Mouse (Mus musculus) stomach, postnatal 0 days (tissue): ENCODE data around the gene Wwox. TPM values are rescaled to one million over a fixed set of nuclear protein-coding genes. Genes with fewer than 3 reads are reported as not detected.

ENCODE experiments used
- ATAC-seq: fragments of 200-750 bp; cut with Nextera tagmentation; 2 replicates; pipeline ENCODE4 v1.8.0; 2017; ENCODE audit not compliant: low FRiP score, low TSS enrichment
- DNase-seq: peaks from one replicate; pipeline ENCODE4 v3.0.0-alpha.2; 2016; ENCODE audit warnings: low spot score
- H3K27ac ChIP-seq: fragments of 300-500 bp; sonication (generic); replicated peaks from 2 replicates; pipeline ENCODE4 v1.5.1; 2014; ENCODE audit warnings: mild to moderate bottlenecking, control low read depth
- H3K27me3 ChIP-seq: fragments of 300-500 bp; sonication (generic); 2 replicates; pipeline ENCODE4 v1.6.1; 2014; ENCODE audit warnings: low read length; ENCODE audit not compliant: control insufficient read depth, insufficient read depth
- H3K36me3 ChIP-seq: fragments of 300-500 bp; sonication (generic); 2 replicates; pipeline ENCODE4 v1.6.1; 2014; ENCODE audit warnings: low read length, mixed read lengths; ENCODE audit not compliant: control insufficient read depth, insufficient read depth
- H3K4me1 ChIP-seq: fragments of 300-500 bp; sonication (generic); replicated peaks from 2 replicates; pipeline ENCODE4 v1.6.1; 2014; ENCODE audit warnings: antibody characterized with exemption; ENCODE audit not compliant: control insufficient read depth, insufficient read depth
- H3K4me2 ChIP-seq: fragments of 300-500 bp; sonication (generic); replicated peaks from 2 replicates; pipeline ENCODE4 v1.6.1; 2014; ENCODE audit warnings: low read depth, mild to moderate bottlenecking, control low read depth, moderate library complexity
- H3K4me3 ChIP-seq: fragments of 300-500 bp; sonication (generic); 2 replicates; pipeline ENCODE4 v1.5.1; 2014; ENCODE audit warnings: low read depth, low read length, control low read depth
- H3K9ac ChIP-seq: fragments of 300-500 bp; sonication (generic); 2 replicates; pipeline ENCODE4 v1.6.1; 2014; ENCODE audit warnings: mild to moderate bottlenecking, low read length, control low read depth, mixed read lengths
- H3K9me3 ChIP-seq: fragments of 300-500 bp; sonication (generic); 2 replicates; pipeline ENCODE4 v1.6.1; 2016; ENCODE audit warnings: low read length; ENCODE audit not compliant: control insufficient read depth
- CTCF ChIP-seq: IDR thresholded peaks from 2 replicates; pipeline ENCODE4 v1.5.1; 2016; ENCODE audit warnings: antibody characterized with exemption, low read depth, mild to moderate bottlenecking, moderate library complexity
- EP300 ChIP-seq: optimal IDR thresholded peaks from 2 replicates; pipeline ENCODE3; 2016; ENCODE audit warnings: antibody characterized with exemption
- WGBS: fragments of 180-500 bp; shearing (Covaris S2); extraction: QIAGEN DNeasy Blood & Tissue Kit; methylation state at CpG from one replicate; pipeline ENCODE4 v1.1.7; 2014; 5-methylcytosine and 5-hydroxymethylcytosine counted together
- polyA plus RNA-seq: library from polyadenylated mRNA; unstranded; fragments of >200 nt; fragmentation: Nextera tagmentation; extraction: Ambion mirVana; gene quantifications from 2 replicates; pipeline ENCODE4 v1.2.1, GENCODE M21; 2015

The Wwox gene
- polyA plus RNA-seq, 1 experiment from 2014 or later: 9.2 TPM

DNA sequence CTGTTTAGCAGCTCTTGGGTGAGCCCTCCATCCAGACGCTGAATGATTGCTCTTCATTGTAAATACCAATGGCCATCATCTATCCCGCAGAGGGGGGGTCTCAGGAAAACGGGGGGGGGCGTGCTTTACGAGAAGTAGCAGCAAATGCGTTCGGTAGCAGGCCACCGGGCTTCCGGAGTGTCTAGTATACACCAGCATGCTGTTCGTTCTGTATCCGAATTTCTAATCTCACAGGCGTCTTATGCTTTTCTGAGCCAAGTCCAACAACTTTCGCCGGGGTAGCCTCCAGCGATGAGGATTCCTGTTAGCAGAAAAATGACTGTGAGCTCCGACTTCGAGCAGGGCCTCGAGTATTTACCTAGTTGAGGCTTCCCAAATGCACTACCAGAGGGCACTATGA is 719.8 kb downstream of the Wwox start:
- Histone ChIP-seq H3K4me3 (peak overlapping the region; percentile 34), H3K4me1 (no peaks in the 10 kb centered on the region), H3K4me2 (peak overlapping the region; percentile 59), H3K27me3 (no peaks in the 10 kb centered on the region), H3K27ac (0 out of 2 replicates have a peak overlapping the region, but pooled peaks have one; percentile 24), H3K36me3 (no peaks in the 10 kb centered on the region), H3K9ac (peak overlapping the region; percentile 35; the same call in 1 of the 2 replicates), H3K9me3 (no peaks in the 10 kb centered on the region)
- no peak for TF ChIP-seq CTCF
- no peak for ATAC-seq
- 4% methylated on average over 18 of the region's 18 CpGs for WGBS
- DNase-seq: no peak

DNA sequence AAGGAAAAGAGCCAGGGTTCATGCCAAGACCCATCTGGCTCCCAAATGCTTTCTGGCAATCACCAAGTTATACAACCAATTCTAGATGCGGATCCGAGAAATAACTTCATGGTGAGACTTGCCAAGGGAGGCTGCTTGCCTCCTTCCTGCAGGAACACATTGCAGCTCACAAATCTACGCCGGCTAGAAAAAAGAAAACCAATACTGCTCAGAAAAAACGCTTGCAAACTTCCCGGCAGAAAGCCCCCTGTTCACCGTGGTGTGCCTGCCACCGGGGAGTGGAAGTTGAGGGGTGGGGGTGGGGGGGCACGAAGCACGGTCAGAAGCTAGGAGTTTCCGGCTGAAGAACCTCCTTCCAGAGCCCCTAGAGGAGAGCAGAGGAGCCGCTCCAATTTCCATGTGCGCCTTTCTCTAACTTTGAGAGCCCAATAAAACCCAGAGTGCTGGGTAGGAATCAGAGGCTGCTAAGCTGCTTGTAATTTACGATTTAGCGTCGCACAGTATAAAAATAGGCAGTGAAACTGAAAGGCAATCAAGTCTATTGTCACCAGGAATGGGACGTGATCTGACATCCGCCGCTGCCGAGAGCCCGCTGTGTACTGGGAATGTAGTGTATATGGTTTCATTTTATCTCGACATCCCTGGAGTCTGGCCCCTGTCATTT is 720.4 kb downstream of the Wwox start:
- Histone ChIP-seq H3K9ac (0 out of 2 replicates have a peak overlapping the region, but pooled peaks have one; percentile 35), H3K4me1 (no peaks in the 10 kb centered on the region), H3K4me2 (peak overlapping the region; percentile 59), H3K36me3 (no peaks in the 10 kb centered on the region), H3K9me3 (no peaks in the 10 kb centered on the region), H3K27me3 (no peaks in the 10 kb centered on the region), H3K27ac (no peak overlapping the region), H3K4me3 (peak overlapping the region; percentile 34)
- ATAC-seq: peak; percentile 55
- WGBS: 12% methylated on average over 22 of the region's 22 CpGs
- TF ChIP-seq CTCF (peak; percentile 52), EP300 (no peak)
- peak; percentile 29 for DNase-seq

DNA sequence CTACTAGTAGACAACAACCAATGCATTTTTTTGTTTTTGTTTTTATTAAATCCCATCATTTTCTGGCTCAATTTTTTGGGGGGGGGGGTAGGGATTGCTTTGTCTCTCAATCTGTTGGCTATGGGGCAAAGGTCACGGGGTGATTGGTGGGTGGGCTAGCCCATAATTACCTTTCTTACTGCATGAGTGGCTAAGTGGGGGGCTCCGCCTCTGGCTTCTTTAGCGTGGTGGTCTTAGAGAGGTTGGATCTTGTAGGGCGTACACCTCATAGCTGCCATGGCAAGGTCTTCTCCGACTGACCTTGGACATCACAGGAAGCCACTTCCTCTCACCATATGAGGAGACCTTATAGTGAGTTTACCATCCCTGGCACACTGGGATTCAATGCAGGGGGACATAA is 721.0 kb downstream of the Wwox start:
- Histone ChIP-seq H3K27ac (no peak overlapping the region), H3K4me3 (peak overlapping the region; percentile 34; the same call in 1 of the 2 replicates), H3K9me3 (no peaks in the 10 kb centered on the region), H3K4me1 (no peaks in the 10 kb centered on the region), H3K4me2 (peak overlapping the region; percentile 59), H3K27me3 (no peaks in the 10 kb centered on the region), H3K36me3 (no peaks in the 10 kb centered on the region), H3K9ac (no peak overlapping the region)
- DNase-seq: no peak
- TF ChIP-seq CTCF (no peak), EP300 (no peak)
- WGBS: 97% methylated on average over 5 of the region's 5 CpGs
- ATAC-seq: no peak

DNA sequence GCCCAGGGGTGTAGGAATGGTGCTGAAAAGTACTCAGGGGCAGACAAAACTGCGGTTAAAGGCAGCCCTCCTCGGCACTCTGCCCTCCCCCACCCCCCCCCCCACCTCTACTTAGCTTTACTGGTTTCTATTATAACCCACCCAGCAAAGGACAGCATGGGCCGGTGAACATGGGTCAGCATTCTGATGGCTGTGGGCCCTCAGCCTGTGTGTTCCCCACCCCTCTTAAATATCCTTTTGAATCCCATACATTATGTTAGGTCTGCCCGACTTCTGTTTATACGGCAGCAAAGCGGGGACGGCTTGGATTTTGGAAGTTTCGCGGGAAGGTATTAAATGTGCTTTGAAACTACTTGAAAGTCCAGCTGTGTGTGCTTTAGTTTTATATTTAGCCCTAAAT is 722.1 kb downstream of the Wwox start:
- Histone ChIP-seq H3K27ac (no peak overlapping the region), H3K27me3 (no peaks in the 10 kb centered on the region), H3K9ac (no peak overlapping the region), H3K4me2 (no peak overlapping the region), H3K36me3 (no peaks in the 10 kb centered on the region), H3K9me3 (no peaks in the 10 kb centered on the region), H3K4me3 (no peak overlapping the region), H3K4me1 (no peaks in the 10 kb centered on the region)
- TF ChIP-seq CTCF: no peak
- no peak for TF ChIP-seq EP300
- WGBS: 58% methylated on average over 9 of the region's 9 CpGs
- ATAC-seq: no peak
- DNase-seq: no peak

DNA sequence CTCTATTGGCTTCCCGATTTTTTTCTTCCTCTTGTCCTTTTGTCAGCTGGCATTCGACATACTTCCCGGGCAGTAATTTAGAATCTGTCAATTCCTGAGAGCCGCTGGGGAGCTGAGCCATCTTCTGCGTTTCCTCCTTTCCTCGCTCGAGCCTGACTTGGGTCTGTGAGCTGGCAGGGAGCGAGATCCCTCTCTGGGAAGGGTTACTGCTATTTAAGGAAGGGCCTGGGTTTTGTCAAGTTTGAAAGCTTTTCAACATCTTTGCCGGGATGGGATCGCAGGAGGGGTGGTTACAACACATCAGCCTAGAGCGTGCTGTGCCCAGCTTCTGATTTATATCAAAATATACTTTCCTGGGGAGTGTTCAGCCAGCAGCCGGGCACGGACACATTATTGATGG is 725.4 kb downstream of the Wwox start:
- WGBS: 16% methylated on average over 13 of the region's 13 CpGs
- Histone ChIP-seq H3K4me3 (no peak overlapping the region), H3K9ac (no peak overlapping the region), H3K4me1 (no peaks in the 10 kb centered on the region), H3K9me3 (no peaks in the 10 kb centered on the region), H3K27me3 (no peaks in the 10 kb centered on the region), H3K36me3 (no peaks in the 10 kb centered on the region), H3K4me2 (0 out of 2 replicates have a peak overlapping the region, but pooled peaks have one; percentile 25), H3K27ac (no peak overlapping the region)
- ATAC-seq (peak; percentile 42; the same call in 1 of the 2 replicates), DNase-seq (no peak)
- TF ChIP-seq EP300 (no peak), CTCF (no peak)

DNA sequence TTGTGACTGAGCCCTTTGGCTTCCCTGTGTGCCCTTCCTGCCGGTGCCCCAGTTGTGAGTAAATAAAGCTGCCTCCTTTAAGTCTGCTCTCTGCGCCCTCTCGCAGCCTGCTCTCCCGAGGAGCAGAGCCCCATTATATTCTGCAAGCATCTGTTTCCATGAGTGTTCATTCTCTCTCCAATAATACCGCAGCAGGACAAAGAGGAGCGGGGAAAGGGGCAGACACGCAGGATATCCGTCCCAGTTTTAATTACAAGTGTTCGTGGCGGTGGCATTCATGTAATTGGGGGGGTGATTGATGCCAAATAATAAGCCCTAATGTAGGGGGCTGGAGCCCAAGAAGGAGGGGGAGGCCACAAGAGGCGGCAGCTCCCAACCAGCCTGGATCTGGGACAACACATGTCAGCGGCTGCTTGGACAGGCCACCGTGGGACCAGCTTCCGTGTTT is 734.2 kb downstream of the Wwox start:
- 65% methylated on average over 14 of the region's 14 CpGs for WGBS
- ATAC-seq: no peak
- Histone ChIP-seq H3K27me3 (no peaks in the 10 kb centered on the region), H3K36me3 (no peaks in the 10 kb centered on the region), H3K4me2 (no peak overlapping the region), H3K4me3 (no peak overlapping the region), H3K9me3 (no peaks in the 10 kb centered on the region), H3K27ac (no peak overlapping the region), H3K9ac (no peak overlapping the region), H3K4me1 (no peaks in the 10 kb centered on the region)
- no peak for TF ChIP-seq EP300
- no peak for TF ChIP-seq CTCF
- no peak for DNase-seq
